ENCODE assay signal across 19 mouse cellular contexts in genomic region chr1:7394161-7394560, GRCm38 (mm10).
DNase-seq lines count a peak whose midpoint lies in the region; ATAC-seq and TF ChIP-seq lines count a peak whose summit lies in the region.
"Had no signal": no experiment of that assay in that cellular context is flagged by ENCODE, and none has a peak within 500 bp of the region (broad histone marks: within the 10 kb centered on the region; RNA-seq: fewer than 3 reads in every experiment).

No protein-coding gene starts in this region.

- no peak for TF ChIP-seq CTCF in lung, postnatal 0 days (IDR thresholded peaks at IDR 0.05)
- TF ChIP-seq CTCF in CH12.LX (conservative IDR thresholded peaks at IDR 0.05 in 1 of 2, IDR thresholded peaks at IDR 0.05 in 1 of 2; ENCODE audit: low read depth in 2 of 2, low read length in 2 of 2) = no peak

- no peaks in the 10 kb centered on the region for H3K9me3 ChIP-seq in lung, postnatal 0 days (ENCODE audit: low read length)
- peaks cover 3% of the 10 kb centered on the region for H3K9me3 ChIP-seq in CH12.LX (replicated peaks; ENCODE audit: low read length)
- H3K9me3 ChIP-seq: heart, embryonic 10.5 days; limb, embryonic 12.5 days had no signal

- H3K9ac ChIP-seq in lung, postnatal 0 days (replicated peaks; ENCODE audit: low read depth) = no peak overlapping the region
- H3K9ac ChIP-seq in CH12.LX (ENCODE audit: insufficient read depth, low read depth) = no peak overlapping the region
- H3K9ac ChIP-seq: limb, embryonic 12.5 days; liver, embryonic 14.5 days had no signal

- intact Hi-C loops in left cerebral cortex, postnatal 4 days (cut with DNase I) = no loop called here

- TF ChIP-seq POLR2A in CH12.LX (IDR thresholded peaks at IDR 0.05; ENCODE audit: low read depth, low read length) = no peak

- in situ Hi-C loops in CH12.LX (cut with MboI; ENCODE audit: low pct_ligation_motif_present, low pct_unique_long_range_greater_than_20kb, low sequenced_read_pairs) = no loop called here

- H3K4me3 ChIP-seq in lung, postnatal 0 days (ENCODE audit: low read depth, low read length) = no peak overlapping the region
- H3K4me3 ChIP-seq in CH12.LX (replicated peaks in 1 of 3; ENCODE audit: low read depth in 2 of 3, low read length in 2 of 3, poor library complexity in 1 of 3) = no peak overlapping the region
- H3K4me3 ChIP-seq: heart, embryonic 10.5 days; layer of hippocampus, adult 2 months; limb, embryonic 12.5 days had no signal

- no peak overlapping the region for H3K27ac ChIP-seq in lung, postnatal 0 days (ENCODE audit: low read length)
- no peak overlapping the region for H3K27ac ChIP-seq in CH12.LX (ENCODE audit: insufficient read depth, low read depth)
- H3K27ac ChIP-seq: heart, embryonic 10.5 days; layer of hippocampus, adult 2 months; limb, embryonic 12.5 days; liver, embryonic 14.5 days had no signal

- no peak overlapping the region for H3K4me2 ChIP-seq in lung, postnatal 0 days (replicated peaks; ENCODE audit: low read depth, low read length)
- H3K4me2 ChIP-seq in CH12.LX (ENCODE audit: insufficient read depth, low read depth, poor library complexity, severe bottlenecking) = no peak overlapping the region
- H3K4me2 ChIP-seq: limb, embryonic 12.5 days had no signal

- dilution Hi-C loops in CH12.LX (cut with MboI; ENCODE audit: extremely low pct_ligation_motif_present, extremely low pct_unique_long_range_greater_than_20kb, low sequenced_read_pairs) = no loop called here

- TF ChIP-seq RAD21 in CH12.LX (IDR thresholded peaks at IDR 0.05; ENCODE audit: low read depth, low read length) = no peak

- peak; percentile 43 for DNase-seq in CD4-positive, CD25-positive, alpha-beta regulatory T cell, adult 2 months (ENCODE audit: low read depth, low spot score)
- peak; percentile 10 for DNase-seq in lung, postnatal 0 days (ENCODE audit: low spot score)
- no peak for DNase-seq in lung, postnatal 14 days
- DNase-seq in CH12.LX (ENCODE audit: extremely low read depth) = peak; percentile 17
- DNase-seq in induced T-regulatory cell, adult 2 months (ENCODE audit: low read depth) = peak; percentile 17
- DNase-seq in right cerebral cortex, postnatal 36 days (ENCODE audit: low spot score in 2 of 2) = no peak
- DNase-seq in left cerebral cortex, postnatal 4 days = no peak
- DNase-seq: adrenal gland, postnatal 25 days; cerebellum, adult 9-10 months; heart, postnatal 10 days; kidney, adult 18-20 months; kidney, postnatal 10 days had no signal

- H3K27me3 ChIP-seq in lung, postnatal 0 days (replicated peaks; ENCODE audit: insufficient read depth, low read length) = no peaks in the 10 kb centered on the region
- H3K27me3 ChIP-seq in CH12.LX (replicated peaks) = no peaks in the 10 kb centered on the region
- H3K27me3 ChIP-seq: limb, embryonic 12.5 days had no signal

- peaks cover 1% of the 10 kb centered on the region; the same call in 1 of the 2 replicates for H3K79me2 ChIP-seq in CH12.LX (replicated peaks; ENCODE audit: control insufficient read depth, extremely low read depth, insufficient read depth, poor library complexity, severe bottlenecking)

- no peak for TF ChIP-seq EP300 in lung, postnatal 0 days (IDR thresholded peaks at IDR 0.05)
- no peak for TF ChIP-seq EP300 in CH12.LX (IDR thresholded peaks at IDR 0.05; ENCODE audit: low read length)

- H3K4me1 ChIP-seq in lung, postnatal 0 days (ENCODE audit: insufficient read depth, low read depth, low read length) = no peaks in the 10 kb centered on the region
- peaks cover 0 to 3% of the 10 kb centered on the region in 2 experiments; a peak in 2 of 4 replicates for H3K4me1 ChIP-seq in CH12.LX (ENCODE audit: control insufficient read depth in 1 of 2, insufficient read depth in 2 of 2)
- H3K4me1 ChIP-seq: heart, embryonic 10.5 days; limb, embryonic 12.5 days had no signal

- no peak for ATAC-seq in CD4-positive, CD25-positive, alpha-beta regulatory T cell, adult 4 months
- no peak for ATAC-seq in lung, postnatal 0 days
- ATAC-seq: activated CD4-positive, CD25-positive, alpha-beta regulatory T cell, adult 4 months; hindbrain, embryonic 16.5 days had no signal

- H3K36me3 ChIP-seq in lung, postnatal 0 days (ENCODE audit: insufficient read depth, low read length) = no peaks in the 10 kb centered on the region
- H3K36me3 ChIP-seq in CH12.LX (replicated peaks in 1 of 2; ENCODE audit: control insufficient read depth in 1 of 2, insufficient read depth in 1 of 2, low read length in 1 of 2) = peaks cover 2 to 3% of the 10 kb centered on the region in 2 experiments
- H3K36me3 ChIP-seq: heart, embryonic 10.5 days; limb, embryonic 12.5 days had no signal

- 96% methylated on average over 6 of the region's 6 CpGs for WGBS in lung, postnatal 0 days

TF ChIP-seq in CH12.LX, 34 proteins besides CTCF, POLR2A, EP300 and RAD21:
- TF ChIP-seq ZNF384 (IDR thresholded peaks at IDR 0.05; ENCODE audit: low read depth, low read length) = peak; percentile 5
- TF ChIP-seq SIN3A (IDR thresholded peaks at IDR 0.05; ENCODE audit: low read length) = no peak
- TF ChIP-seq ZKSCAN1 (IDR thresholded peaks at IDR 0.05; ENCODE audit: borderline replicate concordance, low read depth, low read length) = peak; percentile 78

Comparison
In these comparisons a context has a peak if more than half of its experiments do, and no peak if none do; other contexts are left out.
1. DNase-seq: peak in CD4-positive, CD25-positive, alpha-beta regulatory T cell, adult 2 months (single experiment), lung, postnatal 0 days (single experiment), CH12.LX (single experiment) and induced T-regulatory cell, adult 2 months (single experiment); none in lung, postnatal 14 days (single experiment), right cerebral cortex, postnatal 36 days (0 of 2) and left cerebral cortex, postnatal 4 days (single experiment).